Mouse (Mus musculus) heart, postnatal 10 days (tissue): ENCODE measurements at regions not wholly inside any gene's neighbourhood (a gene's known extent, or its start where the extent isn't known, plus 50 kb on each side); places are given as distances from the start of the nearest gene placed in this dataset.

ENCODE experiments used
- DNase-seq, 2 experiments: peaks; one replicate each; pipeline ENCODE4 v3.0.0; 2021
- intact Hi-C: fragments of 180-260 bp; cut with DNase I; formaldehyde crosslinking; loops from one replicate; pipeline ENCODE4 v1.15.1; 2025

DNA sequence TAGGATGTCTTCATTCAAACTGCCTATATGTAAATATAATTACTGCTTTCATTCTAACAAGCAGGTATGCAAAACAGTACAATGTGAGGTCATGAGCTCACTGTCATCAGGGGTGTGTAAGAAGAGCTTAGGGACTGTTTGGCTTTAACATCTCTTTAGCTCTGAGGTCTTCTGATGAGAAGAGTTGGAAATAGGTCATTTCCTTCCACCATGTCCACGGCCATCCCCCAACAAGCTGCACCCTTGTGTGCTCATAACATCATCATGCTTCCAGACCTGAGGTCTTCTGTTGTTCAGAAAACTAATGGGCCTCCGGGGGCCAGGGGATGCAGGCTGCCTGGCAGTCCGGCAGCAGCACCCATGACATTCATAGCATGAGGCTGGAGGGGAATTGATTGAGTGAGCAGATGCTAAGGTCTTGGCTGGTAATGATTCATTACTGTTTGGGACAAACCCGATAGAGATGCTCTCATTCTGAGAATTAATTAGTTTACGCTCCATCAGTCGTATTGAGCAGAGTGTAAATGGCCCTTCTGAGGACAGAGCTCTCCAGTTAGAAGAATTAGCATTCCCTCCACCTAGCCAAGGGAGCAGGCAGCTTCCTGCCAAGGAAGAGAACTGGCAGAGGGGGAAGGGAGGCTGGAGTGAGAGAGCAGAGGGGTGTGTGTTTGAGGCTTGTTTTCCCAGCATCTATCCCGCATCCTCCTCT, 64.0 kb downstream of the Rps24 start:
- intact Hi-C loops, result no loop called here
- no peak for DNase-seq

DNA sequence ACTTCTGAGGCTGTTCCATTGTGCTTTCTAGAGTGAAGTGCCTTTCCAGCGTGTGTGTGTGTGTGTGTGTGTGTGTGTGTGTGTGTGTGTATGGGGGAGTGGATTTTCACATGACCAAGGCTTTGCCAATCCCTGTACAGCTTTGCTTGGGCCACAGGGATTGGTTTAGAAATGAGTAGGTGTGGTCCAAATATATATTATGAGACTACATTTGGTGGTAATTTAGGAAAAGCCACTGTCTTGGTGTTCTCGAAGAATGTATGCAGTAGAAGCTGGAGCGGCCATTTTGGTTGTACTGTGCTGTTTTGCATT, 64.5 kb downstream of the Rps24 start:
- intact Hi-C loops, result no loop called here
- no peak for DNase-seq

DNA sequence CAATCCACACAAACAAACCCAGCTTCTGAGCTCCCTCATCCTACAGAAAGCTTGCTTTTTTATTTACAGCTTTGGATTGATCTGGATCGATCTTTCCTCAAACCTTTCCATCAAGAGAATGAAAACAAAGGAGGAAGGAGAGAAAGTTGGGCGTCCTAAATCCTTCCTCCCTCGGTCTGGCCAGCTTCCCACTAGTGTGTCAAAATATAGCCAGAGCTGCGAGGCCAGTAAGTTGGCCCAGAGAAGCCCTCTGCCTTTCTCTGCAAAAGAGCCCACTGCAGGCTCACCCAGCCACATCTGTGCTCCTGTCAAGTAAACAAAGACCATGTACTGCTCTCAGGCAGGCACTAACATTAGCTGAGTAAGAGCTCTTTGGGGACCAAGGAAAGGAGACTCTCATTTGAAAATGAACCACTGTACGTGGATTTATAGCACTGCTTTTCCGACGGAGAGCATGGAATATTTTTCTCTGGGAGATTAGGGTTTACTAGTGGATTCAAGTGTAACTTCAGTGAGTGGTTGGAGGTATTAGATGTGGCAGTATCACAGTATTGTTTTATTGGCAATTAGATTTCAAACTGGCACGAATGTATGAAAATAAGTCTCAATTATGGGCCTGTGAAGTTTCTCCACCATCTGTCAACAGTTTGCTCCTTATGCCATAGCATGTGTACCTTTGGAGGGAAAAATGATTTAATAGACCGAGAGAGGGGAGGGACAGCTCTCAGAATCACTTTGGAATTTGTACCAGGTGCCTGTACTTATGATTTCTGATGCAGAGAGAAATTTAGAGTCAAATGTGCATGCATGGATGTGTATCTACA, 78.1 kb downstream of the Rps24 start:
- intact Hi-C loops, result no loop called here

DNA sequence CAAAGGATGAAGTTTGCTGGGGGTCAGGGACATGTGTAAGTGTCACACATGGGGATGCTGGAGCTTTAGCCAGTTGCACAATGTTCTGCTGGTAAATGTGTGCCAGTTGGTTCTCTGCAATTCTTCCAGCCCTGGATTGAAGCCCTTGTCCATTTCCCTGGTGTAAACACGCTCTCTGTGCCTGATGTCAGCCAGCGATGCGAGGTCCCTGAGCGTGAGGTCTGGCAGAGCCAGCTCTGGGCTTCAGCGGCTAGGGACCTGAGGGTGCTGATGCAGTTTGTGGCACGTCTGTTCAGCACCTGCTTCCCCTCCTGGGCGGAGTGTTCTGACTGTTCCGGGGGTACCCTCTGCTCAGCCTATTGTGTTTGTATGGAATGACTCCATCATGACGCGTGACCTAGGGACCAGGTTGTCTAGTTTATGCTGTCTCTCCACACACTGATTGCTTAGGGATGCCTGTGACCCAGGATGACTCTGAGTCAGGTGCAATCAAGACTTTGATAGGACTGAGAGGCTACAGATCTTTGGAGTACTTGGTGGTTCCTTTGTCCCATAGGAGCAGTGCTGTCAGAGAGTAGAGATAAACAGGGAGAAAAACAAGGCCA, 78.9 kb downstream of the Rps24 start:
- intact Hi-C loops, result no loop called here
- DNase-seq, result no peak

More for the DNA sequence above, 78.1 kb downstream of the Rps24 start:
- DNase-seq, result peak in 1 of 2 experiments; percentile 33

DNA sequence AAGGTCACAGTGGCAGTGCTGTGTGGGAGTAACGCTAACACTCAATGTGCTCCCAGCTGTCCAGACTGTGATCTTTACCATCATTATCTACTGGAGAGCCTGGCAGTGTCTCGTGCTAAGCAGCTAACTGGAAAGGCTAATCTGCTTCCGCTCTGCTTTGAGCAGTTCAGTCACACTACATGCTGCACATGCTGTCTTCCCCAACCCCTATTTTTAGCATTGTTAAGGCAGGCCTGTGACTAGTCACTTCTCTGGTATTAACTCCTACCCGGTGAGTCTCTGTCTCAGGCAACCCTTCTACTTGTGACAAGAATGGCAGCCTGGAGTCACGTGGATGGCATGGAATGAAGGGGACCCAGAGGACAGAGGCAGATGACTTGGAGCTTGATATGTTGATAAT, 88.2 kb downstream of the Rps24 start:
- DNase-seq, result peak; percentile 52 to 75

DNA sequence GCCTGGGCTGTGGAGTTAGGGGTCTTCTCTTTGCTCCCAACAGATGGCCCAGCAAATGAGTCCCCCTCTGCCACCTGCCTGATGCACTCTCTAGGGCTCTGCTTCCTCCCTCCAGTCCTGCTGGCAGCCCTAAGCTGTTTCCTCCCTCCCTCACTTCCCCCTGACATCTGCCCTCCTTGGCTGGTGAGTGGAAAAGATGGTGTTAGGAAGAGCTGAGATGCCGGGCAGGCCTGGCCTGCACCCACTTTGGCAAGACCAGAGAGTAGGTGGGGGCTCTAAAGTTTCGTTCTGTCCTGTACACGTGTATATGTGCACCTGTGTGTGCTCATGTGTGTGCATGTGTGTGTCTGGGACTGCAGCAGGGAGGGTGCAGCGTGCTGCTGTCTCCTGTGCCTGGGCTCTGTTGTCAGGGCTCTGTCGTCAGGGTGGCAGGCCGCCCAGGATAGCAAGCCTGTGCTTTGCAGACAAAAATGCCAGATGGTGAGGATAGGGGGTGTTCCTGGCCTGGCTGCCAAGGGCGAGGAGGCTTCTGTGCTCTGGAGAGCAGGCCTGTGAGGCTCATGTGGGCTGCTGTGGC, 91.7 kb downstream of the Rps24 start:
- intact Hi-C loops, result no loop called here
- DNase-seq, result peak; percentile 88 to 89

More for the DNA sequence above, 88.2 kb downstream of the Rps24 start:
- intact Hi-C loops, result no loop called here

DNA sequence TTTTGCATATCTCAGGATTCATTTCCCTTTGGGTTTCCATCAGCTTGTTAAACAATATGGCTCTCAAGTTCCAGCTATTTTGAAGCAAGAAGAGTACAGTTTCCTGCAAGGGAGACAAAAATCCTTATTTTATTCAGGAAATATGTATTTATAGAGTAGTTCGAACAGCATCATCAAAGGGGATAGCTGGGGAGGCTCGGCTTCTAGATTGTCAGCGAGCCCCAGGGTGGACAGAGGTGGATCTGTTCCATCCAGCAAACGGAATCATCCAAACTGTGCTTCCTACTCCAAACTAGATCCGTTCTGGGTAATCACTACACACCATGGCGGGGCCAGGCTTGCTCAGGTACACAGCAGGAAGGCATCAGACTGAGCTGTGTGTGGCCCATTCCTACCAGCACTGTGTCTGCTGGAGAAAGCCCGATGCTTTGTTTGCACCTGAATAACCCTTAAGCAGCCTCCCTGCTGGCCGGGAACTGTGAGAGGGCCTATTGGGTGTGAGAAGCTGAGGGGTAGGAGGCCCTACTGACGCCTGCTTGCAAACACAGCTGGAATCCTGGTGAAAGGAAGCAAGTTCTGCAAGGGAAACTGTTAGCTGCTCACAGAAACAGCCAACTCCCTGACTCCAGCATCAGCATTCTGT, 92.3 kb downstream of the Rps24 start:
- intact Hi-C loops, result no loop called here

DNA sequence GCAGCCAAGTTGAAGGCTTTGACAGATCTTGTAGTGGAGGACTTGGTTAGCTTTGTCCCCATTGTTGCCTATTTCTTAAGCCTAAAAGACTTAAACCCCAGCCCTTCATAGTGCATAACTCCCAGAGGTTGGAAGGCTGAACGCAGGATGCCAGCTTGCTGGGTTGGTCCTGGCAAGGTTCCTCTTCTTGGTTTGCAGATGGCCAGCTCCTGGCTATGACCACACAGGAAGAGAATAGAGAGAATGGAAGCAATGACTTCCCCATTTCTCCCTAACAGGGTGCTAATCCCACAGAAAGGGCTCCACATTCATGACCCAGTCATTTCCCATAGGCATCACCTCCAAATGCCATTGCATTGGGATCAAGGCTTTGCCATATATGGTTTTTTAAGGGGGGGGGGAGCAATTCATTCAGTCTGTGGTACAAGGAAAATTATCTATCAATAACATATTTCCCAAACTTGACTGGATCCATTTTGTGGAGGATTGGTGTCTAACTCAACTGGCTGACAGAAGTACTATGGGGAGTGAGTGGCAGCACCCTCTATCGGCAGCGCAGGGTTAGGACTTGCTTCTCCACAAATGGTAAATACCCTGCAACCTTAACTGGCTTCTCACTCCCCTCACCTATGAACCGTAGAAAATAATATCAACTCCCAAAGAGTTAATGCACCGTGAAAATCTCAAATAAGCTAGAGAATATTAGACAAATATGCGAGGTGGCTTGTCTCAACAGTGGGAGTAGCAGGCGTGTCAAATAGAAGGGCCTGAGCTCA, 99.4 kb downstream of the Rps24 start:
- DNase-seq, result no peak
- intact Hi-C loops, result no loop called here

More for the DNA sequence above, 92.3 kb downstream of the Rps24 start:
- DNase-seq, result peak; percentile 41 to 51

DNA sequence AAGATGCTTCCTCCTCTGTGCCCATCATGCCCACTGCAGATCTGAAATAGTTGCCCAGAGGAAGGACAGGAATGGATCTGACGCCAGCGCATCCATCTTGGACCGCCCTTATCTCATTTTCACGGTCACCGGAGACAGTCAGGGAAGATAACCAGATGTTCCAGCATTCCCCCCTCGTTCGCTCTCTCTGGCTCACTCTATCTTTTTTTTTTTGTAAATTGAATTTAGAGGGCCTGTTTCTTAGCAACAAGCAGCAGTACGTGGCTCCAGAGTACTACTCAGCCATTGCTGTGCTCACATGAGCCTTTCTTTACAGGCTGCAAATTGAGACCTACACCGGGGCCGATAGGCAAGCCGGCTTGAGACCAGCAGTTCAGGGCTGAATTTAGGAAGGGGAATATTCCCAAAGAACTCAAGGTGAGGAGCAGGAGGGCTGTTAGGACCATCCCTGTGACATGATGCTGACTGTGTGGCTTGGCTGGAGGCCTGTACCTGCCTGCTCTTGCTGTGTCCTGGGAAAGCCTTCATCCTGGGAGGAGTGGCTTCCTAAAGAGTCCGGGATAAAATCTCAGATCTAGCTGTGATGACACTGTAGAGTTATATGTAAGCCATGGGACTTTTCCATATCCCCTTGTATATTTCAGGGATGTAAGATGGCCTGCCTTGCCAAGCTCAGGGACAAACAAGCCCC, 100.2 kb downstream of the Rps24 start:
- intact Hi-C loops, result no loop called here
- DNase-seq, result peak in 1 of 2 experiments; percentile 12

DNA sequence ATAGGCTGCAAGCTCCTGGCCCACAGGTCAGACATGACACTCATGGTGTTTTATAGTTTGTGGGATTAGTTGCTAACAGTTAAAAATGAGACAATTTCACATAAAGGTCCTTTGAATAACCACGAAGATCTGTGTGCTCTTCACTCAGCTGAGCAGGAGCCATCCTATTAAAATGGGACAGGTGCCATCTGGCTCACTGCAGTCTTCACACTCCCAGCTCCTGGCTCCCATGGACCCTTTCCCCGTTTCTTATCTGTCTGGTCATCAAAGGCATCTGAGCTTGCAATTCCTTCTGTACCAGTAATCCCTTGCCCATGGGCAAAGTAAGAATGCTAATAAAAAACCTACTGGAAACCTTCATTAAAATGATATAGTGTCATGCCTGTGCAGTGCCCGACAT, 101.1 kb downstream of the Rps24 start:
- intact Hi-C loops, result no loop called here
- DNase-seq, result no peak

DNA sequence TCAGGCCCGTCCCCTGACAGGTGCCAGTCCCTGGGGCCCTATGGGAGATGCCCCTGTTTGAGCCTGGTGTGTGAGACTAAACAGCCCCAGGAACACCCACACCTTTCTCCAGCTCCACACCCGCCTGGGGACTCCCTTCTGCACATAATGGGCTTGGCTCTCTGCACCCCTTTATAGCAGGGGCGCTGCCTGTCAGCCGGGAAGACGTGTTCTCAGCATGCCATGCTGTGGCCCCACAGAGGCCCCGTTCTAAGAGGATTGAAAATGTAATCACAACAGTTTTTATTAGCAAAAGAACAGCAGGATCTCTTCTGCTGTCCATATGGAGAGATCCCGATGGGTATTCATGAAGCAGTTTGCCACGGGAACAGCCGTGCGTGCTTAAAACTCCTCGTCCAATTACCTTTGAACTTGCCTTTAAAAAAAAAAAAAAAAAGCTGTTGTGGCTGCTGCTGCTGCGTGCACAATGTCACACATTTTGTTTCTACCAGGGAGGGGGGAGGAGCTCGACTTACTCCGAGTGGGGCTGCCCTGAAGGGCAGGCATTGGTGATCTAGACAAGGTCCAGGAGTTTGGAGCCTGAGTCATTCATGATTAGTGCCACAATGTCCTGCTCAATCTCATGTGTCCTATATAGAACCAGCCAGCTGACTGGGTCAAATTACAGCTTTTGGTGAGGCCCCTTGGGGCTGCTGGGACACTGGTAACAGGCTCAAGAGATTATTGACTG, 119.7 kb downstream of the Rps24 start:
- intact Hi-C loops, result no loop called here
- DNase-seq, result peak; percentile 29 to 48

DNA sequence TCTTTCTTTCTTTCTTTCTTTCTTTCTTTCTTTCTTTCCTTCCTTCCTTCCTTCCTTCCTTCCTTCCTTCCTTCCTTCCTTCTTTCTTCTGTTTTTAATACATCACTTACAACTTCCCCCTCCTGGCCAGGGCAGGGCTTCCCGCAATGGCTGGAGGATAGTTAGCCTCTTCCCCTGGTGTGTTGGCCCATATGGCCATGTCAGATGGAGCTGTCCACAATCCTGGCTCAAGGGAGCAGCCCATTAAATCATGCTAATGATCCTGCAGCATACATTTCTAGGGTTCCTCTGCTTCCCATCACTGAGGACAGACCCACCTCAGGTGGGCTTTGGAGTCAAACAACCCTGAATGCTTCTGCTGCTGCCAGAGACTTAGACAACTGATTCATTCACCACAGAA, 121.4 kb downstream of the Rps24 start:
- no peak for DNase-seq
- intact Hi-C loops, result no loop called here

DNA sequence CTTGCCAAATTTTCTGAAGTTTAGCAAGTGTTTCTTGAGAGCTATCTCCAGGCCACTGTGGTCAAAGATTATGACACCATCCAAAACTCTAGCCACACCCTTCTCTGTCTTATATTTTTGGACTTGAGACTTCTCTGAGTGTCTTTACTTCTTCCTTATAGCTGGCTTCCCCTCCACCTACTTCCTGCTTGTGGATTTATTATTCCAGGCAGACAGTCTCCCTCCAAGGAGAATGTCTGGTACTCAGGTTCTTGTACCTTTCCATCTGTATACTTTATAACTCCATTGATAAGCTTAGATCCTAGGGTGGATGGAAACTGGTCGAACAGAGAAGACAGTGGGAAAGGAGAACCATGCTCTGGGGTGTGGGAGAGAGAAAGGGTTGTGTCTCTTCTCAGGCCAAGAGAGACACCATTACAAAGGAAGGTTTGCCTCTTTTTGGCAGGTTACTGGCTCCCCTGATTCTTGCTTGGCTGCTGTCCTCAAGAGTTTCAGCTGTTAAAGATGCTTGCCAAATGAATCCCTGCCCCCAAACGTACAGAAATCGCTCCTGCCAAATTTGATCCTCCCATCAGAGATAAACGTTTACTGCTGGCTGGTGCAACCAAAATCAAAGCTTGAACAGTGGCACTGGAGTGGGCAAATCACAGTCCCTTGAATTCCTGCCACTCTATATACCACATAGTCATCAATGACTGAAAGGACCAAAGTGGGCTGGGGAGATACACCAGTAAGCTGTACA, 125.5 kb downstream of the Rps24 start:
- peak in 1 of 2 experiments; percentile 28 for DNase-seq
- intact Hi-C loops, result no loop called here

DNA sequence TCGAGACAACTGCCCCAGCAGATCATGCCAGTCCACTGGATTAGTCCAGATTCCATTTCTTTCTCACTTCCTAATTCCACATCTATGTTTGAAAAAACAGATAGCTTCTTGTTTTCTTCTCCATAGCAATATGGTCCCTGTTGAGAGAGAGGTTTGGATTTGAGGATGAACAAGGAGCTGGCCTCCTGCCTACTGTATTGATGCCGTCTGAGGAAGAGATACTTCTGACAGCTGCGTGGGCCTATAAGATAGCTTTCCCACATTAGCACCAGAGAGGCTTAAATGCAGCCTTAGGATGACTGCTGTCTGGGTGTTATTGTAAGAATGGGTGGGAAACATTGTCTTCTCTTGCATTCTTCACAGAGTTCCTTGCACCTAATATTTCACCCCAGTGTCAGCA, 128.9 kb downstream of the Rps24 start:
- no peak for DNase-seq
- intact Hi-C loops, result loop anchor here (2.0 kb wide), 1 partner anchor 13 kb away; no protein-coding TSS in a partner anchor

DNA sequence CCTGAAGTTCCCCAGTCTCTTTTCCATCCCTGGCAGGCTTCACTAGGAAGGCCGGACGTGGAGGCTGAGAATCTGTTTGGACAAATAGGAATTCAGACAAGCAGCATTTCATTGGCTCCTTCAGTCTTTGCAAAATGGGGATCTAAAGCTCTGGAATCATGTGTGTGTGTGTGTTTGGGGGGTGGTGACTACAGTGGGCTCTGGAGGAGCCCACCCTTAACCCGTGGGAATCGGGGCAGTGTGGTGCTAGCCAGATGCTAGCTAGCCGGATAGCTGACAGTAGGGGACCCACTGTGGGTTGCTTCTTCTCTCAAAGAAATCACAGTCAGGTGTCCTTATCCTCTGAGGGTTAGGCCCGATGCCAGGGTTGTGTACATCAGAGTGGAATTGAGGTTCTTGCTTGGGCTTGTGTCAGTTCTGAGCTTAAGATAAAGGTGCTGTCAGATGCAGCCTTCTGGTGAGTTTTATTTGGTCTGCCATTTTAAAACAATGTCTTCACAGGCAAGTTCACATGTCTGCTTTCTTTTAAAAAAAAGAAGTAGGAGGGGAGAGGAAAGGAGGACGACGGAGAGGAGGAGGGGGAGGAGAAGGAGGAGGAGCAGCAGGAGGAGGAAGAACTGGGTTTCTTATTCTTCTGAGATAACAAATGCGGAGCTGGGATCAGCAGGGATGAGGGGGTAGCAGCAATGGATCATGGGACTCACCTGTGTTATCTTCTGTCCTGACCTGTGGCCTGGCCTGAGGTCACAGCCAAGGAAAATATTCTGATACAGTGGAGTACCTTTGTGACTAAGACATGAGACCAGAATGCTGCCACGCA, 129.6 kb downstream of the Rps24 start:
- DNase-seq, result no peak
- intact Hi-C loops, result no loop called here

DNA sequence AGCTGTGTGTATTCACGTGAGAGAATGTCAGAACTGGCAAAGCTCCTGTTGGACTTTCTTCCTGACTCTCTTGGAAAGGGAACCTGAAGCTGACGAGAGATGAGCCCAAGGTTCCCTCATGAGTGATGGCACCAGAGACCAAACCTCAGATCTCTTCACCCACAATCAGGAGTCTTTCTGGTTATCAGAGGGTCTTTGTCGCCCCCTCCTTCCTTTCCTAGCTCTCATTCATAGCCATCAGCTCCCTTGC, 130.1 kb downstream of the Rps24 start:
- intact Hi-C loops, result no loop called here

DNA sequence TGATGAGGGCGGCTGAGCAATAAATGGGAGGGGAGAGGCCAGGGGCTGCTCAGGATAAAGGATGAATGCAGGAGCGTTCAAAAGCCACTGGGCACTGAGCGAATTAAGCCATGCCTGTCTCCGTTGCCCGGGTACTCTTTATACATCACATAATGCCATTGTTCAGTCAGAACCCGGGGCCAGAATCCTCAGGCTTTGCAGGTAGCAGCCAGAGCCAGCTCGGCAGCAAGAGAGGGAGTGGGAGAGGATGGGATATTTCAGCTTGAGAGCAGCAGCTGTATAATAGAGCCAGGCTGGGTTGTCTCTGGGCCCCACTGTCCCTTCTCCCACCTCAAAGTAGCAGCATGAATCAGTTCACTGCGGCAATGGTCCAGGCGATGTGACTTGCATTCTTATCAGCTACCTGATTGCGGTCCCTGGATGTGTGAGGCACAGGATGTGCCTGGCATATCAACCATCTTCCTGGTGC, 130.5 kb downstream of the Rps24 start:
- intact Hi-C loops, result no loop called here
- DNase-seq, result no peak

More for the DNA sequence above, 130.1 kb downstream of the Rps24 start:
- no peak for DNase-seq
